Mouse (Mus musculus) liver, embryonic 14.5 days (tissue): Measurements from ENCODE around the gene Gm11492. TPM values are rescaled to one million over a fixed set of nuclear protein-coding genes. Genes with fewer than 3 reads are reported as not detected.
A peak's percentile ranks its signal among the peaks of the same experiment; 100 is the strongest.

Source experiments
- ATAC-seq: fragments of 200-750 bp; cut with Nextera tagmentation; 2 replicates; pipeline ENCODE4 v1.8.0; 2017; ENCODE audit warnings: moderate number of reproducible peaks, mild to moderate bottlenecking, moderate library complexity; ENCODE audit not compliant: insufficient read depth
- DNase-seq, 3 experiments: peaks; one replicate each; pipeline ENCODE4 v3.0.0-alpha.2; 2012 to 2013; ENCODE audit warnings: low read depth in 3 of 3, low spot score in 3 of 3
- H3K27ac ChIP-seq: fragments of 300-500 bp; sonication (generic); 2 replicates; pipeline ENCODE4 v1.5.1; 2014; ENCODE audit warnings: moderate library complexity, mild to moderate bottlenecking, control low read depth, inconsistent platforms
- H3K27me3 ChIP-seq: fragments of 300-500 bp; sonication (generic); 2 replicates; pipeline ENCODE4 v1.6.1; 2014; ENCODE audit warnings: mild to moderate bottlenecking, low read length, moderate library complexity; ENCODE audit not compliant: control insufficient read depth, insufficient read depth
- H3K36me3 ChIP-seq: fragments of 300-500 bp; sonication (generic); replicated peaks from 2 replicates; pipeline ENCODE4 v1.6.1; 2014; ENCODE audit warnings: low read depth; ENCODE audit not compliant: control insufficient read depth, insufficient read depth
- H3K4me1 ChIP-seq, 2 experiments: fragments of 200-500 bp in 1 of 2; fragments of 300-500 bp in 1 of 2; sonication (generic) in 1 of 2; replicated peaks; 2 replicates each; pipeline ENCODE4 v1.6.1; 2012 to 2014; ENCODE audit warnings: antibody characterized with exemption in 1 of 2, inconsistent platforms in 1 of 2, low read length in 1 of 2; ENCODE audit not compliant: control insufficient read depth in 2 of 2, insufficient read depth in 2 of 2
- H3K4me2 ChIP-seq: fragments of 300-500 bp; sonication (generic); 2 replicates; pipeline ENCODE4 v1.6.1; 2014; ENCODE audit warnings: low read depth, mild to moderate bottlenecking, control low read depth, moderate library complexity
- H3K4me3 ChIP-seq, 2 experiments: fragments of 200-500 bp in 1 of 2; fragments of 300-500 bp in 1 of 2; sonication (generic) in 1 of 2; 2 replicates each; pipeline ENCODE4 v1.5.1; 2012 to 2014; ENCODE audit warnings: low read depth in 2 of 2, low read length in 2 of 2, mild to moderate bottlenecking in 2 of 2, control low read depth in 1 of 2, inconsistent platforms in 1 of 2, moderate library complexity in 1 of 2; ENCODE audit not compliant: insufficient read depth in 1 of 2
- H3K9ac ChIP-seq: fragments of 300-500 bp; sonication (generic); replicated peaks from 2 replicates; pipeline ENCODE4 v1.6.1; 2014; ENCODE audit warnings: mild to moderate bottlenecking, control low read depth, moderate library complexity
- H3K9me3 ChIP-seq: fragments of 300-500 bp; sonication (generic); 2 replicates; pipeline ENCODE4 v1.6.1; 2016; ENCODE audit warnings: low read length, mixed read lengths; ENCODE audit not compliant: control insufficient read depth
- CTCF ChIP-seq: IDR thresholded peaks from 2 replicates; pipeline ENCODE4 v1.5.1; 2016; ENCODE audit warnings: antibody characterized with exemption, low read depth, control low read depth
- EP300 ChIP-seq: IDR thresholded peaks from 2 replicates; pipeline ENCODE4 v1.6.1; 2016; ENCODE audit warnings: antibody characterized with exemption, low read depth
- WGBS: fragments of 180-500 bp; shearing (Covaris S2); extraction: QIAGEN DNeasy Blood & Tissue Kit; methylation state at CpG from one replicate; pipeline ENCODE4 v1.1.7; 2014; ENCODE audit not compliant: insufficient replicate concordance; 5-methylcytosine and 5-hydroxymethylcytosine counted together
- polyA plus RNA-seq, 2 experiments: library from polyadenylated mRNA; depleted of rRNA in 1 of 2; stranded (reverse) in 1 of 2; unstranded in 1 of 2; fragments of >200 nt; fragmentation: Nextera tagmentation in 1 of 2; extraction: Ambion mirVana in 1 of 2; gene quantifications; 2 replicates each; pipeline versions ENCODE4 v1.2.1 to v1.2.3; 2012 to 2014

Gm11492 gene
- polyA plus RNA-seq, 2 experiments: not detected

DNA sequence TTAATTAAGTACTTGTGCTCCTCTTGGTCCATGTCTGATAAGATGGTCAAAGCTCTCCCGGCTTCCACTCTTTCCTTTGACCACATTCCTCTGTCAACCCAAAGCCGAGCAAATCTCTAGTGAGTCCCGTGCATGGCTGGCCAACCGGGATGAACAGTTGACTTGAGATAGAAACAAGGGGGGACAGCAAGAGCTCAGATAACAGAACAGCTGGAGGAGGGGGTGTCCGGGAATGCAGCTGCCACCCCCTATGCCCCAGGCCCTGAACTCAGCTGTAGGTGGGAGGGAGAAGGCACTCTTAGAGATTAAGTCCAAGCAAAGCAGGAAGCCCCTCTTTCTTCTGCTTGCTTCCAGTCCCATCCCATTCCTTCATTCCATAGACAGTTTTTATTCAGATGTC lies 4.3 kb downstream of the Gm11492 start:
- ATAC-seq (no peak), DNase-seq (no peak)
- H3K27me3 ChIP-seq: no peaks in the 10 kb centered on the region
- H3K9ac ChIP-seq: no peak overlapping the region
- H3K36me3 ChIP-seq: no peaks in the 10 kb centered on the region
- H3K9me3 ChIP-seq: no peaks in the 10 kb centered on the region
- WGBS: 54% methylated on average over 5 of the region's 5 CpGs
- H3K27ac ChIP-seq: no peak overlapping the region
- H3K4me3 ChIP-seq: no peak overlapping the region
- no peak overlapping the region for H3K4me2 ChIP-seq
- TF ChIP-seq EP300: no peak
- TF ChIP-seq CTCF: no peak
- H3K4me1 ChIP-seq: no peaks in the 10 kb centered on the region; a peak in 1 of 4 replicates

- Histone ChIP-seq H3K27ac (no peak overlapping the region), H3K4me1 (no peaks in the 10 kb centered on the region; a peak in 1 of 4 replicates), H3K36me3 (no peaks in the 10 kb centered on the region), H3K27me3 (no peaks in the 10 kb centered on the region), H3K4me2 (no peak overlapping the region), H3K9ac (no peak overlapping the region), H3K9me3 (no peaks in the 10 kb centered on the region), H3K4me3 (no peak overlapping the region)
- 68% methylated on average over 1 of the region's 1 CpGs for WGBS
- TF ChIP-seq CTCF: no peak
- TF ChIP-seq EP300: no peak
- ATAC-seq (no peak), DNase-seq (no peak)
These were observed 5.0 kb downstream of the Gm11492 start for GRCm38 (mm10) chr11:87571361-87571950.

GRCm38 (mm10) chr11:87573751-87574150 lies 7.3 kb downstream of the Gm11492 start:
- Histone ChIP-seq H3K36me3 (no peaks in the 10 kb centered on the region), H3K4me2 (no peak overlapping the region), H3K4me1 (peaks cover 3 to 5% of the 10 kb centered on the region in 2 experiments; a peak in 3 of 4 replicates), H3K9ac (no peak overlapping the region), H3K9me3 (no peaks in the 10 kb centered on the region), H3K27ac (no peak overlapping the region), H3K27me3 (no peaks in the 10 kb centered on the region), H3K4me3 (no peak overlapping the region)
- no peak for TF ChIP-seq EP300
- TF ChIP-seq CTCF: no peak
- 63% methylated on average over 7 of the region's 7 CpGs for WGBS
- DNase-seq (no peak), ATAC-seq (no peak)

GRCm38 (mm10) chr11:87574520-87575180 lies 8.2 kb downstream of the Gm11492 start:
- ATAC-seq (no peak), DNase-seq (no peak)
- Histone ChIP-seq H3K9me3 (no peaks in the 10 kb centered on the region), H3K9ac (no peak overlapping the region), H3K27ac (no peak overlapping the region), H3K27me3 (no peaks in the 10 kb centered on the region), H3K4me1 (peaks cover 7 to 12% of the 10 kb centered on the region in 2 experiments; a peak in 3 of 4 replicates), H3K4me3 (no peak overlapping the region), H3K4me2 (no peak overlapping the region), H3K36me3 (no peaks in the 10 kb centered on the region)
- 61% methylated on average over 21 of the region's 21 CpGs for WGBS
- TF ChIP-seq CTCF: no peak
- TF ChIP-seq EP300: no peak

DNA sequence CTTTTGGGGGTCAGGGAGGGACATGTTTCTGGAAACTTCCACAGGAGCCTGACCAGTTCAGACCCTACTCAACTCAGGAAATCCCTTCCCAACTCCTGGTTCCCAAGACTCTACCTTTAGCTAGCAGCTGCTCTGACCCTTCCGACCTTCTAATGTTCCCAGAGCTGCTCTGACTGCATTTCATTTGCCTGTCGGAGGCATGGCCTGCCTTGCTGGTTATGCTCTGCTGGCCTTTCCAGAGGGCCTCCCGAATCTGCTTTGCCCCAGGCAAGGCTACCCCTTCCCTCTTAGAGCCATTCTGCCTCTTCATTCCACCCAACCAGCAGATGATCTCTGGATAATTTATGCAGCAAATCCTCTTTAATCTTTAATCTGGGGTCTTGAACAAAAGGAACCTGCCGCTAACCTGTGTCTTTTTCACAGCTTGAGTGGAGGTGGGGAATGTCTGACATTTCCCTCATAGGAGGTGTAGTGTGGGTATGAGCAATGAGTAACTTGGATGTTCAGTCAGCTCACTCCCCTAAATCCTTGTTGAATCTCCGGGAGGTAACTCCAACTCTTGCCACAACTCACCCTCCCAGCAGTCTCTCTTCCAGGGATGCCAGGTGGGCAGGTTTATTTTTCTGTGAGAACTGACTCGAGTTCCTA lies 11.3 kb downstream of the Gm11492 start:
- H3K9ac ChIP-seq: peak overlapping the region; percentile 18; the same call in 1 of the 2 replicates
- no peaks in the 10 kb centered on the region for H3K27me3 ChIP-seq
- TF ChIP-seq EP300 (no peak), CTCF (no peak)
- peak overlapping the region in 1 of 2 experiments; percentile 57; a peak in 2 of 4 replicates for H3K4me3 ChIP-seq
- H3K9me3 ChIP-seq: no peaks in the 10 kb centered on the region
- no peaks in the 10 kb centered on the region for H3K36me3 ChIP-seq
- WGBS: 45% methylated on average over 6 of the region's 6 CpGs
- H3K27ac ChIP-seq: no peak overlapping the region
- no peak for ATAC-seq
- peaks cover 7 to 14% of the 10 kb centered on the region in 2 experiments; a peak in 3 of 4 replicates for H3K4me1 ChIP-seq
- DNase-seq: no peak
- peak overlapping the region; percentile 88 for H3K4me2 ChIP-seq
